8 mouse cellular contexts compared by ENCODE assay signal in genomic region chr16:45090005-45090404, GRCm38 (mm10). TPM values are rescaled to one million over a fixed set of nuclear protein-coding genes. Genes with fewer than 3 reads are reported as not detected.
DNase-seq lines count a peak whose midpoint lies in the region; ATAC-seq and TF ChIP-seq lines count a peak whose summit lies in the region.

No protein-coding gene starts in this region.

- H3K9me3 ChIP-seq in embryonic facial prominence, embryonic 10.5 days, result no peaks in the 10 kb centered on the region
- no peaks in the 10 kb centered on the region for H3K9me3 ChIP-seq in heart, embryonic 10.5 days
- no peaks in the 10 kb centered on the region for H3K9me3 ChIP-seq in kidney, embryonic 15.5 days (replicated peaks)
- H3K9me3 ChIP-seq in midbrain, postnatal 0 days (ENCODE audit: low read length), result no peaks in the 10 kb centered on the region

- no peaks in the 10 kb centered on the region for H3K27me3 ChIP-seq in embryonic facial prominence, embryonic 10.5 days (replicated peaks; ENCODE audit: low read depth, poor library complexity, severe bottlenecking)
- no peaks in the 10 kb centered on the region for H3K27me3 ChIP-seq in heart, embryonic 10.5 days (ENCODE audit: insufficient read depth, poor library complexity, severe bottlenecking)
- no peaks in the 10 kb centered on the region for H3K27me3 ChIP-seq in kidney, embryonic 15.5 days
- H3K27me3 ChIP-seq in midbrain, postnatal 0 days (ENCODE audit: insufficient read depth, low read length), result no peaks in the 10 kb centered on the region

- H3K4me3 ChIP-seq in embryonic facial prominence, embryonic 10.5 days, result no peak overlapping the region
- H3K4me3 ChIP-seq in heart, embryonic 10.5 days, result no peak overlapping the region
- no peak overlapping the region for H3K4me3 ChIP-seq in kidney, embryonic 15.5 days (replicated peaks)
- H3K4me3 ChIP-seq in midbrain, postnatal 0 days (ENCODE audit: low read depth, low read length), result no peak overlapping the region

- WGBS in embryonic facial prominence, embryonic 10.5 days, result 11% methylated on average over 10 of the region's 10 CpGs
- 11% methylated on average over 10 of the region's 10 CpGs for WGBS in heart, embryonic 10.5 days
- WGBS in kidney, embryonic 15.5 days, result 8% methylated on average over 10 of the region's 10 CpGs
- 14% methylated on average over 10 of the region's 10 CpGs for WGBS in midbrain, postnatal 0 days

- DNase-seq in 3134 (ENCODE audit: extremely low read depth, insufficient read length, low spot score) (peak; percentile 28), liver (peak; percentile 75)
- DNase-seq in adrenal gland, adult 2 months, result peak; percentile 61
- peak; percentile 77 for DNase-seq in embryonic facial prominence, embryonic 10.5 days (ENCODE audit: low spot score)
- peak; percentile 88 for DNase-seq in heart, embryonic 10.5 days (ENCODE audit: low spot score)
- DNase-seq in midbrain, postnatal 0 days (ENCODE audit: low spot score), result peak; percentile 84
- peak; percentile 34 to 45 for DNase-seq in spleen, postnatal 14 days (ENCODE audit: low spot score in 2 of 2)

- peaks cover 23% of the 10 kb centered on the region for H3K4me1 ChIP-seq in embryonic facial prominence, embryonic 10.5 days
- H3K4me1 ChIP-seq in heart, embryonic 10.5 days, result peaks cover 18% of the 10 kb centered on the region; the same call in 1 of the 2 replicates
- H3K4me1 ChIP-seq in kidney, embryonic 15.5 days, result peaks cover 18% of the 10 kb centered on the region
- H3K4me1 ChIP-seq in midbrain, postnatal 0 days (ENCODE audit: insufficient read depth, low read length), result 0 out of 2 replicates have a peak, but pooled peaks cover 4% of the 10 kb centered on the region

- H3K4me2 ChIP-seq in kidney, embryonic 15.5 days, result 0 out of 2 replicates have a peak overlapping the region, but pooled peaks have one; percentile 16
- no peak overlapping the region for H3K4me2 ChIP-seq in midbrain, postnatal 0 days (ENCODE audit: low read depth, low read length, poor library complexity, severe bottlenecking)

- H3K36me3 ChIP-seq in embryonic facial prominence, embryonic 10.5 days (replicated peaks), result no peaks in the 10 kb centered on the region
- no peaks in the 10 kb centered on the region for H3K36me3 ChIP-seq in heart, embryonic 10.5 days
- no peaks in the 10 kb centered on the region for H3K36me3 ChIP-seq in kidney, embryonic 15.5 days
- no peaks in the 10 kb centered on the region for H3K36me3 ChIP-seq in midbrain, postnatal 0 days (ENCODE audit: insufficient read depth, low read length)

- peak; percentile 63 for ATAC-seq in kidney, embryonic 15.5 days (replicated peaks; ENCODE audit: low FRiP score)
- peak; percentile 86 for ATAC-seq in midbrain, postnatal 0 days (ENCODE audit: low FRiP score)

- H3K27ac ChIP-seq in embryonic facial prominence, embryonic 10.5 days (replicated peaks), result no peak overlapping the region
- H3K27ac ChIP-seq in heart, embryonic 10.5 days, result peak overlapping the region; percentile 74; the same call in 1 of the 2 replicates
- no peak overlapping the region for H3K27ac ChIP-seq in kidney, embryonic 15.5 days
- no peak overlapping the region for H3K27ac ChIP-seq in midbrain, postnatal 0 days (ENCODE audit: low read depth, low read length)

- H3K9ac ChIP-seq in kidney, embryonic 15.5 days, result no peak overlapping the region
- H3K9ac ChIP-seq in midbrain, postnatal 0 days (replicated peaks; ENCODE audit: low read length, poor library complexity, severe bottlenecking), result no peak overlapping the region

- peak; percentile 88 for TF ChIP-seq CTCF in midbrain, postnatal 0 days (IDR thresholded peaks at IDR 0.05)

RNA-seq across cellular contexts. Expression of gene Ccdc80, which starts 3.2 kb away (rescaled TPM):
- 10 to 100 TPM; 40.7 to 53.4 TPM for total RNA-seq in adrenal gland, adult 2 months (2021)
- 19.2 and 19.8 TPM in 2 replicates for polyA plus RNA-seq in adrenal gland, adult 2 months (2012; rRNA removed)
- polyA plus RNA-seq in embryonic facial prominence, embryonic 10.5 days (2016; fragmentation: Nextera tagmentation; extraction: Ambion mirVana), result 25.2 and 25.7 TPM in 2 replicates
- polyA plus RNA-seq in heart, embryonic 10.5 days (2016; fragmentation: Nextera tagmentation; extraction: Ambion mirVana), result 66.7 and 78.8 TPM in 2 replicates
- polyA plus RNA-seq in kidney, embryonic 15.5 days (2015; fragmentation: Nextera tagmentation; extraction: Ambion mirVana), result 102 and 118 TPM in 2 replicates
- total RNA-seq in midbrain, postnatal 0 days (2014; rRNA removed), result 5.5 and 6.3 TPM in 2 replicates
- 9.2 and 9.5 TPM in 2 replicates for polyA plus RNA-seq in midbrain, postnatal 0 days (2015; fragmentation: Nextera tagmentation; extraction: Ambion mirVana)

Comparison
In these comparisons a context has a peak if more than half of its experiments do, and no peak if none do; other contexts are left out.
1. DNase-seq: peak in every context shown above with its lines; median percentile 88 in heart, embryonic 10.5 days; 84 in midbrain, postnatal 0 days; 77 in embryonic facial prominence, embryonic 10.5 days; 75 in liver; 61 in adrenal gland, adult 2 months; 40 in spleen, postnatal 14 days; 28 in 3134.